Mouse (Mus musculus) thymus, postnatal 0 days (tissue): ENCODE results near the gene Cux2. TPM values are rescaled to one million over a fixed set of nuclear protein-coding genes. Genes with fewer than 3 reads are reported as not detected.

Experiments
- DNase-seq: peaks from one replicate; pipeline ENCODE4 v3.0.0-alpha.2; 2015; ENCODE audit warnings: low spot score
- polyA plus RNA-seq: library from polyadenylated mRNA; unstranded; fragments of >200 nt; fragmentation: Nextera tagmentation; extraction: Ambion mirVana; gene quantifications from 2 replicates; pipeline ENCODE4 v1.2.1, GENCODE M21; 2015

The Cux2 gene
- polyA plus RNA-seq, 1 experiment from 2014 or later = 0.17 TPM

- no peak for DNase-seq
These were observed 32.6 kb downstream of the Cux2 start for GRCm38 (mm10) chr5:122017269-122017668.

GRCm38 (mm10) chr5:122016744-122017143, 33.2 kb downstream of the Cux2 start:
- DNase-seq = no peak

GRCm38 (mm10) chr5:122015149-122015548, 34.8 kb downstream of the Cux2 start:
- no peak for DNase-seq

- DNase-seq = no peak
These were observed 35.2 kb downstream of the Cux2 start for GRCm38 (mm10) chr5:122014671-122015070.

GRCm38 (mm10) chr5:122011289-122011688, 38.6 kb downstream of the Cux2 start:
- no peak for DNase-seq

- no peak for DNase-seq
These were observed 41.9 kb downstream of the Cux2 start for GRCm38 (mm10) chr5:122007946-122008441.

- no peak for DNase-seq
These were observed 46.4 kb downstream of the Cux2 start for GRCm38 (mm10) chr5:122003460-122003859.

GRCm38 (mm10) chr5:122002148-122002547, 47.8 kb downstream of the Cux2 start:
- no peak for DNase-seq

GRCm38 (mm10) chr5:122001311-122001710, 48.6 kb downstream of the Cux2 start:
- DNase-seq = no peak

GRCm38 (mm10) chr5:122000381-122000780, 49.5 kb downstream of the Cux2 start:
- DNase-seq = no peak

GRCm38 (mm10) chr5:121998981-121999795, 50.7 kb downstream of the Cux2 start:
- DNase-seq = peak; percentile 68

- no peak for DNase-seq
These were observed 51.6 kb downstream of the Cux2 start for GRCm38 (mm10) chr5:121998281-121998680.

- no peak for DNase-seq
These were observed 53.2 kb downstream of the Cux2 start for GRCm38 (mm10) chr5:121996701-121997100.

- no peak for DNase-seq
These were observed 55.1 kb downstream of the Cux2 start for GRCm38 (mm10) chr5:121994808-121995207.

GRCm38 (mm10) chr5:121991914-121992313, 58.0 kb downstream of the Cux2 start:
- no peak for DNase-seq

GRCm38 (mm10) chr5:121985855-121986254, 64.0 kb downstream of the Cux2 start:
- no peak for DNase-seq

GRCm38 (mm10) chr5:121981650-121982131, 68.2 kb downstream of the Cux2 start:
- no peak for DNase-seq

GRCm38 (mm10) chr5:121976331-121976730, 73.6 kb downstream of the Cux2 start:
- DNase-seq = no peak

GRCm38 (mm10) chr5:121973541-121973940, 76.4 kb downstream of the Cux2 start:
- DNase-seq = no peak

- DNase-seq = no peak
These were observed 77.2 kb downstream of the Cux2 start for GRCm38 (mm10) chr5:121972680-121973192.

- DNase-seq = no peak
These were observed 80.9 kb downstream of the Cux2 start for GRCm38 (mm10) chr5:121968999-121969398.

- DNase-seq = no peak
These were observed 81.5 kb downstream of the Cux2 start for GRCm38 (mm10) chr5:121968416-121968815.

GRCm38 (mm10) chr5:121967520-121967919, 82.4 kb downstream of the Cux2 start:
- DNase-seq = no peak
